Mouse (Mus musculus) layer of hippocampus, adult 18-20 months (tissue): ENCODE data around the gene Suclg2. TPM values are rescaled to one million over a fixed set of nuclear protein-coding genes. Genes with fewer than 3 reads are reported as not detected.
"Not testable (repeated sequence)": the region's sequence is repeated elsewhere in the genome, so short reads cannot be mapped to it uniquely, and the experiment has no call there.

Experiments
- DNase-seq, 2 experiments: peaks; one replicate each; pipeline ENCODE4 v3.0.0; 2022; ENCODE audit warnings: low spot score in 2 of 2
- total RNA-seq, 2 experiments: library from RNA; stranded (reverse); gene quantifications; 2 replicates each; pipeline ENCODE4 v1.2.3; 2021

The Suclg2 gene
- total RNA-seq, 2 experiments from 2014 or later = 14.0 to 15.1 TPM

- peak in 1 of 2 experiments; percentile 61 for DNase-seq
Measured at GRCm38 (mm10) chr6:95635411-95635810, 83.2 kb downstream of the Suclg2 start.

GRCm38 (mm10) chr6:95629071-95629470, 89.5 kb downstream of the Suclg2 start:
- DNase-seq = no peak

DNA sequence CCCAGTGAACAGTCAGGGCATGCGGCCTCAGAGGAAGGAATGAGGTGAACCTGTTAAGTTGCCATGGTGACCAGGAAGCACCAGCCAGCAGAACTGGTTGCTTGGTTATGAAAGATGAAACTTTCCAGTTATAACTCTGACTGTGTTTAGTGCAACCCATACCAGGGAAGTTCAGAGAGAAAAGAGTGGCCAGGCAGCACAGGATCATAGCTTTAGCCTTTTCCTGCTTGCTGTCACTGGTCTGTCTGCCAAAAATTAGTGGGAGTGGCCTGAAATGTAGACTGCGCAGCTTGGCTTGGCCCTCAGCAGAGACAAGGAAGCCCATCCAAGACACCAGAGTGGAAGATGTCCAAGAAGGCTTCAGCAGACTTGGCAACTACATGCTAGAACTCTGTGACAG, 96.8 kb downstream of the Suclg2 start:
- peak in 1 of 2 experiments; percentile 16 for DNase-seq

DNA sequence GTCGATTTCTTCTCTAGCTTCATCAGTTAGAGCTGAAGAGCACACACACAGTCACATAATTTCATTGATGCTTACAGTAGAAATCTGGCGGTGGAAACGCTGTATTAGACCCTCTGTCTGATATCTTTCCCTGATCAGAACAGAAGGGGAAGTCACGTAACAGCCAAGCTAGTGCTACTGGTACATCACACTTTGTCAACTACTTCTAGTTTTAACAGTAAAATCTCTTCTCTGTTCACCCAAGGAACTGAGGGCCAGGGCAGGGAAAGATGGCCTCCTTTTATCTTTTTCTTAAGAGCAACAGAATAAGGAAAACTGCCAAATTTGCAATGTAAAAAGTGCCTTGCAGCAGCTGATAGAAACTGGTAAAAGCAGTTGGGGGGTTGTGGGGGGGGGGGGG, 97.8 kb downstream of the Suclg2 start:
- DNase-seq = no peak

DNA sequence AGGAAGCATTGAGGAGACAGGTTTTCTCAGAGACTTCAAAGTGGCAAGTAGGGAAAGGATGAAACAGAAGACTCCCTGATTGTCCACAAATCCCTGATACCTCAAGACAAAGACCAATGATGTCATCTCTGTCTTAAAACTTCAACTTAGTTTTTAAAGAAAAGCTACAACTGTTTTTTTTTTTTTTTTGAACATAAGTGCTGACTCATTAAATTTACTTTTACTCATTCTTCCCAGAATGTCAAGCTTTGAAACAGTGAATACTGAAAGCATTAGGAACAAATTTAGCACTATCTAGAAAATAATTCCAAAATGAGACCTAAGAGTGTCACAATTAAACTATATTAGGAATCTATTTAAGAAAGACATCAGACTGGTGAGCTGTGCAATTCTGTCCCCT, 98.8 kb downstream of the Suclg2 start:
- no peak for DNase-seq

- no peak for DNase-seq
Measured at GRCm38 (mm10) chr6:95618434-95618833, 100.2 kb downstream of the Suclg2 start.

- no peak for DNase-seq
Measured at GRCm38 (mm10) chr6:95613228-95613627, 105.4 kb downstream of the Suclg2 start.

DNA sequence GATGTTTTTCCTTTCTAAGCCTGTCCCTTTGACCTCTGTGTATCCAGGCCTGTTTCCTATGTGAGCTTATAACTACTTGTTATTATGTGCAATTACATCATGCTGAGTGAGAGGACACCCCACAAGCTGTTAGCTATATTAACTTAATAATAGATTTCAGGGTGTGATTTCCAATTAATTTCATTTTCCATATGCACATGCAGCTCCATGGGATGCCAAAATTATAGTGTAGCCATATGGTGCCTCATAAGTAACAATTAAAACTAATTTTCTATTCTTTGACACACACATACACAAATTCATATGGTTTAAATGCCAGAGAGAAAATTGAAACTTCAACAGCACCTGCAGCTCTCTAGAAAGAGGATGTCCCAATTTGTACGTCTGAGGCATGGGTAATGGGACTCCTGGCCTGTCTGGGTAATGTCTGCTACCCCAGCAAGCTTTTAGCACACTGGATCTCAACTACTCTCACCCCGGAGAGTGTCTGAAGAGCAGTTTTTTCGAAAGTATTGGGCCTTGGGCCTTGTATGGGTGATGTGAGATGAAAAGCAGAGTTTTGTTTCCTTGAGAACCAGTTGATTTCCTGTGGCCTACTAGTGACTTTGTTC, 106.1 kb downstream of the Suclg2 start:
- DNase-seq = no peak

- no peak for DNase-seq
Measured at GRCm38 (mm10) chr6:95611059-95611458, 107.5 kb downstream of the Suclg2 start.

GRCm38 (mm10) chr6:95608123-95608522, 110.5 kb downstream of the Suclg2 start:
- no peak for DNase-seq

GRCm38 (mm10) chr6:95600731-95601130, 117.9 kb downstream of the Suclg2 start:
- not testable (repeated sequence) for DNase-seq

DNA sequence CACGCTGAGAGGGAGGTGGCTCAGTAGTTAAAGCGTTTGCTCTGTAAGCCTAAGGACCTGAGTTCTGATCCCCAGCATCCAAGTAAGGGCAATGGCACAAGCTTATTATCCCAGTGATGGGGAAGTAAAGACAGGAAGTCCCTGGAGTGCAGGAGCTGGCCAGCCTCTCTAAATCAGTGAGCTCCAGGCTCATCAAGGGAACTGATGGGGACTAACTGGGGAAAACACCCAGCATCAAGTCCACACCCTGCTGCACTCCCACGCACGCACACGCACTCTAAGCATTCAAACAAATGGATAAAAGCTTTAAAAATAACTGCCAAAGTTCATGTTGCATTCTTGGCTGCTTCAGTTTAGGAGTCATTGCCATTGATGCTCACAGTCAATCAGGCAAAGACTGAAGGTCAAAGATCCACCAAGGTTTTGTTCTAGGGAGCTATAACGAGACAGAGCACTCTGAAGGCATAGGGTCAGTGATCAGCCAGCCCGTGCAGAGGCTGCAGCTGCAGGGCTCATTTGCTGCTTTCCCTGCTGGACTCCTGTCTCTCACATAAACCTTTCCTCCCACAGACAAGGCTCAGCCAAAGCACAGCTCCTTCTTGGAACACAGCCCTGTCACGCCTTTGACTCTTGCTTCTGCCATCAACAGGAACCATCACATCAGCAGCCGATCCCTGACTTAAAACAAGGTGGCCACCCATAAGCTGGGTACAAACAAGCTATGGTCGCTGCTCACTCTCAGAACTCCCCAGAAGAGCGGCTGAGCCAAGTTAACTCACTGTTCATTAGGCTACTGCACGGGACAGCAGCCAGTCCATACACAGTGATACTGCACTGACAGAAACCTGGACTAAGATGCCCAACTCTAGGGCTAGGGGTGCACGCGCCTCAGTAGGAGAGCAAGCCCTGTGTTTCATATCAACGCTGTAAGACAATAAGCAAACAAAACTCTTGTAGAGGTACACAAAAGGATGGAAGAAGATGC, 121.5 kb downstream of the Suclg2 start:
- no peak for DNase-seq

- no peak for DNase-seq
Measured at GRCm38 (mm10) chr6:95595852-95596251, 122.7 kb downstream of the Suclg2 start.

GRCm38 (mm10) chr6:95594239-95594638, 124.4 kb downstream of the Suclg2 start:
- no peak for DNase-seq

- no peak for DNase-seq
Measured at GRCm38 (mm10) chr6:95592396-95592795, 126.2 kb downstream of the Suclg2 start.

GRCm38 (mm10) chr6:95590463-95590862, 128.1 kb downstream of the Suclg2 start:
- no peak for DNase-seq

DNA sequence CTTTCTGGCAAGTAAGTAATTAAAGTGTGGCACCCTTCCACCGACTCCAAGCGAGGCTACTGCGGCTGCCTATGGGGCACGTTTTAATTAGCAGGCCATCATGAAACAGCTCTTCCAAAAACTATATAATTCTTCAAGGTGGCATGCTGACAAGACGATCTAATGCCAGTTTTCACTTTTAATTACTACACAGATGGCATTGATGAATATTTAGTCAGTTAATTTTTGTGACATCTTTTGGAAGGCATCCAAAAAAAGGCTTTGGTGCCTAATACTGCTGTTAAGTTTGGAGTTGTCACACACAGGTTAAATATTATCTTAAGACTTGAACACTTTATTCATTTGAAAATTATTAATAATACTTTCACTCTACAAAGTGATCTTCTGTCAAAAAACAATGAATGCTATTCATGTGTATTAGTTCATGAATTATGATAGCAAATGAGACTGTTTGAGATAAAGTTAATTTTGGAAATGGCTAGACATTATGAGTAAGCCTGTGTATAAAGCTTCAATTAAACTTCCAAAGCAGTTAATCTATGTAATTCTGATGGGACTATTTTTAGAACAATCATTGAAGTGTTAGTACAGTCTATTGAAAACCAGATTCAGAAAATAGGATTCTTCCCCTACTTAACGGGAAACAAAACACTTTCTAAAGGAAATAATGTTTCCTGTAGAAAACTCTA, 131.3 kb downstream of the Suclg2 start:
- DNase-seq = peak in 1 of 2 experiments; percentile 19

DNA sequence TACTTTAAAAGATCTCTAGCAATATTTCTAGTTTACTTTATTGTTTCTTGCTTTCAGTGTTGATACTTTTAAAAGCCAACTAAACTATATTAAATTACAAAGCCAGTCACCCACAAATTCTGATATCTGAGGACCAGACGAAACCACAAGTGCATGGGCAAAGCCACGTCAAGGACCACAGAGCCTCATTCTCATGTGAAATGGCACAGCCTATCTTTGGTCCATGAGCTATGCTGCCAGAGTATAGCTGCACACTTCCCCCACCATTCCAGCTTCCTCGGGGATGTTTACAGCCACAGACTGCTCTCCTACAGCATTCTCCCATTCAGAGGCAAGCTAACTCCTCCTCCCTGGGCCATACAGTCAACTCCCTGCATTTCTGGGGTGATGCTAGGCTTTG, 136.7 kb downstream of the Suclg2 start:
- no peak for DNase-seq

GRCm38 (mm10) chr6:95579792-95580191, 138.8 kb downstream of the Suclg2 start:
- no peak for DNase-seq

GRCm38 (mm10) chr6:95575531-95575930, 143.1 kb downstream of the Suclg2 start:
- no peak for DNase-seq

- DNase-seq = no peak
Measured at GRCm38 (mm10) chr6:95574867-95575266, 143.7 kb downstream of the Suclg2 start.

GRCm38 (mm10) chr6:95574389-95574788, 144.2 kb downstream of the Suclg2 start:
- DNase-seq = peak in 1 of 2 experiments; percentile 20
